Mouse (Mus musculus) 3T3-L1 (cell line): Measurements from ENCODE around the gene Lsm11.

Experiments
- DNase-seq: peaks from one replicate; pipeline ENCODE4 v3.0.0-alpha.2; 2015; ENCODE audit warnings: low read depth, low spot score

The Lsm11 gene

GRCm38 (mm10) chr11:45883270-45883931 is 61.3 kb downstream of the Lsm11 start:
- DNase-seq, result peak; percentile 93

GRCm38 (mm10) chr11:45881683-45882068 is 63.1 kb downstream of the Lsm11 start:
- DNase-seq, result peak; percentile 62

GRCm38 (mm10) chr11:45881026-45881682 is 63.6 kb downstream of the Lsm11 start:
- DNase-seq, result peak; percentile 79

- peak; percentile 36 for DNase-seq
These were observed 65.4 kb downstream of the Lsm11 start for GRCm38 (mm10) chr11:45879366-45879765.
